Mouse (Mus musculus) limb, embryonic 10.5 days (tissue): Measurements from ENCODE around the gene Gm17332. TPM values are rescaled to one million over a fixed set of nuclear protein-coding genes. Genes with fewer than 3 reads are reported as not detected.

Experiments used
- polyA plus RNA-seq: library from polyadenylated mRNA; unstranded; fragments of >200 nt; fragmentation: Nextera tagmentation; extraction: Ambion mirVana; gene quantifications from 2 replicates; pipeline ENCODE4 v1.2.1, GENCODE M21; 2016

Gene Gm17332
- polyA plus RNA-seq, 1 experiment from 2014 or later, result not detected

Other genes with a start within 250 kb of the Gm17332 start
- 7.0 and 7.3 TPM in 2 replicates for gene Erlec1, start 228.1 kb downstream of the Gm17332 start, polyA plus RNA-seq
- 8.9 and 9.2 TPM in 2 replicates for gene Chac2, start 196.1 kb downstream of the Gm17332 start, polyA plus RNA-seq
- gene Stc2, start 187.6 kb upstream of the Gm17332 start, polyA plus RNA-seq, result 0.89 and 0.98 TPM in 2 replicates